Comparison of ENCODE assay signal across 25 mouse cellular contexts in genomic region chr16:76363641-76364040, GRCm38 (mm10). TPM values are rescaled to one million over a fixed set of nuclear protein-coding genes. Genes with fewer than 3 reads are reported as not detected.
DNase-seq lines count a peak whose midpoint lies in the region; ATAC-seq lines count a peak whose summit lies in the region.
"Had no signal": no experiment of that assay in that cellular context is flagged by ENCODE, and none has a peak within 500 bp of the region (broad histone marks: within the 10 kb centered on the region; RNA-seq: fewer than 3 reads in every experiment).

No protein-coding gene starts in this region.

- no peak overlapping the region for H3K27ac ChIP-seq in heart, embryonic 10.5 days
- H3K27ac ChIP-seq: forebrain, embryonic 10.5 days; hindbrain, postnatal 0 days; left cerebral cortex, adult 2 months; midbrain, embryonic 15.5 days; neural tube, embryonic 12.5 days; stomach, postnatal 0 days had no signal

- DNase-seq in heart, embryonic 10.5 days (ENCODE audit: low spot score) = peak; percentile 14
- DNase-seq in heart, adult 9 months (ENCODE audit: low spot score in 2 of 2) = no peak
- peak; percentile 59 to 65 for DNase-seq in spleen, postnatal 36 days (ENCODE audit: low spot score in 2 of 2)
- no peak for DNase-seq in spleen, postnatal 4 days (ENCODE audit: low spot score in 2 of 2)
- DNase-seq in splenic B cell, adult 2 months (ENCODE audit: low read depth, low spot score) = peak; percentile 59
- DNase-seq in kidney, postnatal 36 days = no peak
- DNase-seq in embryo, embryonic 10 days (ENCODE audit: low spot score) = no peak
- DNase-seq: adrenal gland, postnatal 10 days; cerebellum, adult 8-10 months; gastrocnemius, postnatal 36 days; kidney, adult 9 months; kidney, postnatal 14 days; liver, postnatal 0 days; right cerebral cortex, postnatal 4 days; thymus, adult 2 months had no signal

- peak; percentile 65 for ATAC-seq in granulocyte monocyte progenitor cell, adult 5-6 weeks (replicated peaks; ENCODE audit: poor library complexity, severe bottlenecking)
- ATAC-seq: activated CD4-positive, CD25-positive, alpha-beta regulatory T cell, adult 4 months; hindbrain, postnatal 0 days; intestine, embryonic 16.5 days; liver, postnatal 0 days; lung, postnatal 0 days; midbrain, embryonic 15.5 days had no signal

- peaks cover 6% of the 10 kb centered on the region; the same call in 1 of the 2 replicates for H3K4me1 ChIP-seq in heart, embryonic 10.5 days

- H3K27me3 ChIP-seq in heart, embryonic 10.5 days (ENCODE audit: insufficient read depth, poor library complexity, severe bottlenecking) = no peaks in the 10 kb centered on the region
- no peaks in the 10 kb centered on the region for H3K27me3 ChIP-seq in splenic B cell, adult 2 months (ENCODE audit: control insufficient read depth, insufficient read depth, low read length, poor library complexity, severe bottlenecking)
- H3K27me3 ChIP-seq: midbrain, embryonic 15.5 days; neural tube, embryonic 12.5 days had no signal

- H3K4me3 ChIP-seq in heart, embryonic 10.5 days = no peak overlapping the region
- H3K4me3 ChIP-seq: forebrain, embryonic 10.5 days; left cerebral cortex, adult 2 months; midbrain, embryonic 15.5 days; neural tube, embryonic 12.5 days had no signal

- WGBS in heart, embryonic 10.5 days = 91% methylated on average over 3 of the region's 3 CpGs

- H3K36me3 ChIP-seq in heart, embryonic 10.5 days = 0 out of 2 replicates have a peak, but pooled peaks cover 3% of the 10 kb centered on the region
- no peaks in the 10 kb centered on the region for H3K36me3 ChIP-seq in splenic B cell, adult 2 months (ENCODE audit: control insufficient read depth, insufficient read depth, low read length, poor library complexity, severe bottlenecking)
- H3K36me3 ChIP-seq: midbrain, embryonic 15.5 days; neural tube, embryonic 12.5 days had no signal

- no peaks in the 10 kb centered on the region for H3K9me3 ChIP-seq in heart, embryonic 10.5 days
- H3K9me3 ChIP-seq: forebrain, embryonic 10.5 days; midbrain, embryonic 15.5 days; neural tube, embryonic 12.5 days had no signal

RNA-seq across cellular contexts. Expression of gene Nrip1, which starts 10.0 kb away (rescaled TPM):
- 22.3 and 31.2 TPM in 2 replicates for polyA plus RNA-seq in heart, embryonic 10.5 days (2016; fragmentation: Nextera tagmentation; extraction: Ambion mirVana)
- total RNA-seq in granulocyte monocyte progenitor cell, adult 5-6 weeks (2014; fragmentation: Nextera tagmentation) = 20.2 and 21.0 TPM in 2 replicates
- 10.3 and 11.7 TPM in 2 replicates for total RNA-seq in granulocyte monocyte progenitor cell, adult 5-6 weeks (2017)

Comparison
In these comparisons a context has a peak if more than half of its experiments do, and no peak if none do; other contexts are left out.
1. DNase-seq: peak in heart, embryonic 10.5 days (single experiment), spleen, postnatal 36 days (2 of 2) and splenic B cell, adult 2 months (single experiment); none in heart, adult 9 months (0 of 2), spleen, postnatal 4 days (0 of 2), kidney, postnatal 36 days (0 of 2) and embryo, embryonic 10 days (single experiment).